Comparison of ENCODE assay signal across 16 mouse cellular contexts in genomic region chr5:74602371-74602770, GRCm38 (mm10).
"Had no signal": no experiment of that assay in that cellular context is flagged by ENCODE, and none has a peak within 500 bp of the region (broad histone marks: within the 10 kb centered on the region; RNA-seq: fewer than 3 reads in every experiment).

No protein-coding gene starts in this region.

- H3K9ac ChIP-seq: liver, embryonic 14.5 days; liver, postnatal 0 days; neural tube, embryonic 12.5 days; stomach, embryonic 15.5 days had no signal

- H3K9me3 ChIP-seq: neural tube, embryonic 12.5 days; stomach, embryonic 15.5 days had no signal

- ATAC-seq: inflammation-experienced regulatory T-cells, adult 6 months; liver, postnatal 0 days had no signal

- DNase-seq: kidney, adult 18-20 months; kidney, adult 9 months; kidney, postnatal 25 days; layer of hippocampus, adult 9-11 months; liver, postnatal 0 days; lung, postnatal 4 days; retina, postnatal 1 day; right cerebral cortex, postnatal 25 days; spleen, adult 18-20 months; thymus, postnatal 25 days had no signal

- H3K4me3 ChIP-seq: layer of hippocampus, adult 2 months; neural tube, embryonic 12.5 days; stomach, embryonic 15.5 days had no signal

- H3K27me3 ChIP-seq: neural tube, embryonic 12.5 days; stomach, embryonic 15.5 days had no signal

- H3K4me2 ChIP-seq: midbrain, embryonic 11.5 days; neural tube, embryonic 12.5 days; stomach, embryonic 15.5 days had no signal

- H3K4me1 ChIP-seq: neural tube, embryonic 12.5 days; stomach, embryonic 15.5 days had no signal

- H3K27ac ChIP-seq: layer of hippocampus, adult 2 months; liver, embryonic 14.5 days; neural tube, embryonic 12.5 days; stomach, embryonic 15.5 days had no signal
